Mouse (Mus musculus) MN1 (cell line): ENCODE measurements around the gene Ribc2.
A peak's percentile ranks its signal among the peaks of the same experiment; 100 is the strongest.

Experiments
- DNase-seq: peaks from one replicate; pipeline ENCODE4 v3.0.0-alpha.2; 2016; ENCODE audit warnings: low spot score

Gene Ribc2

GRCm38 (mm10) chr15:85179528-85180180, 47.8 kb downstream of the Ribc2 start:
- peak; percentile 38 for DNase-seq

- no peak for DNase-seq
Observed at GRCm38 (mm10) chr15:85180368-85180767, 48.5 kb downstream of the Ribc2 start.

- DNase-seq, result no peak
Observed at GRCm38 (mm10) chr15:85182063-85182462, 50.2 kb downstream of the Ribc2 start.

GRCm38 (mm10) chr15:85186916-85187315, 55.0 kb downstream of the Ribc2 start:
- no peak for DNase-seq

GRCm38 (mm10) chr15:85188167-85188778, 56.4 kb downstream of the Ribc2 start:
- DNase-seq, result no peak
